Mouse (Mus musculus) layer of hippocampus, adult 2 months (tissue): ENCODE measurements at regions not wholly inside any gene's neighbourhood (a gene's known extent, or its start where the extent isn't known, plus 50 kb on each side); places are given as distances from the start of the nearest gene placed in this dataset.

ENCODE experiments used
- DNase-seq, 2 experiments: peaks; one replicate each; pipeline ENCODE4 v3.0.0; 2022; ENCODE audit warnings: low spot score in 2 of 2
- H3K27ac ChIP-seq: fragments of 200-600 bp; 2 replicates; pipeline ENCODE4 v1.8.1; 2022
- H3K4me3 ChIP-seq: fragments of 200-600 bp; 2 replicates; pipeline ENCODE4 v1.8.1; 2022; ENCODE audit warnings: mild to moderate bottlenecking
- CTCF ChIP-seq: fragments of 200-600 bp; conservative IDR thresholded peaks from 2 replicates; pipeline ENCODE4 v1.8.1; 2022; ENCODE audit warnings: antibody characterized with exemption, mild to moderate bottlenecking, moderate library complexity

GRCm38 (mm10) chr12:67471666-67472065 lies 249.3 kb upstream of the Mdga2 start:
- no peak overlapping the region for H3K4me3 ChIP-seq
- TF ChIP-seq CTCF = no peak
- DNase-seq = no peak
- H3K27ac ChIP-seq = no peak overlapping the region

- no peak overlapping the region for H3K27ac ChIP-seq
- TF ChIP-seq CTCF = no peak
- no peak overlapping the region for H3K4me3 ChIP-seq
- DNase-seq = no peak
Measured at GRCm38 (mm10) chr12:67471001-67471400, 248.7 kb upstream of the Mdga2 start.

GRCm38 (mm10) chr12:67449109-67449508 lies 226.8 kb upstream of the Mdga2 start:
- no peak overlapping the region for H3K27ac ChIP-seq
- H3K4me3 ChIP-seq = no peak overlapping the region
- no peak for DNase-seq
- TF ChIP-seq CTCF = no peak

- peak; percentile 85 for TF ChIP-seq CTCF
- Histone ChIP-seq H3K4me3 (no peak overlapping the region), H3K27ac (no peak overlapping the region)
- peak; percentile 14 to 36 for DNase-seq
Measured at GRCm38 (mm10) chr12:67430318-67430950, 208.1 kb upstream of the Mdga2 start.

GRCm38 (mm10) chr12:67426801-67427200 lies 204.5 kb upstream of the Mdga2 start:
- DNase-seq = no peak
- TF ChIP-seq CTCF = no peak
- no peak overlapping the region for H3K4me3 ChIP-seq
- no peak overlapping the region for H3K27ac ChIP-seq

GRCm38 (mm10) chr12:67399537-67399936 lies 177.2 kb upstream of the Mdga2 start:
- Histone ChIP-seq H3K4me3 (no peak overlapping the region), H3K27ac (no peak overlapping the region)
- DNase-seq = no peak
- TF ChIP-seq CTCF = no peak

GRCm38 (mm10) chr12:67374530-67374929 lies 152.2 kb upstream of the Mdga2 start:
- H3K27ac ChIP-seq = no peak overlapping the region
- no peak for DNase-seq
- no peak overlapping the region for H3K4me3 ChIP-seq
- no peak for TF ChIP-seq CTCF

- Histone ChIP-seq H3K4me3 (no peak overlapping the region), H3K27ac (no peak overlapping the region)
- TF ChIP-seq CTCF = no peak
- DNase-seq = no peak
Measured at GRCm38 (mm10) chr12:67348551-67348950, 126.2 kb upstream of the Mdga2 start.

- no peak for TF ChIP-seq CTCF
- Histone ChIP-seq H3K27ac (no peak overlapping the region), H3K4me3 (no peak overlapping the region)
- DNase-seq = no peak
Measured at GRCm38 (mm10) chr12:67332483-67332998, 110.2 kb upstream of the Mdga2 start.

- no peak overlapping the region for H3K4me3 ChIP-seq
- DNase-seq = no peak
- H3K27ac ChIP-seq = no peak overlapping the region
- no peak for TF ChIP-seq CTCF
Measured at GRCm38 (mm10) chr12:67326326-67326725, 104.0 kb upstream of the Mdga2 start.

- Histone ChIP-seq H3K4me3 (no peak overlapping the region), H3K27ac (no peak overlapping the region)
- no peak for TF ChIP-seq CTCF
- no peak for DNase-seq
Measured at GRCm38 (mm10) chr12:67325799-67326198, 103.5 kb upstream of the Mdga2 start.

- no peak for DNase-seq
- TF ChIP-seq CTCF = no peak
- H3K27ac ChIP-seq = no peak overlapping the region
- H3K4me3 ChIP-seq = no peak overlapping the region
Measured at GRCm38 (mm10) chr12:67325335-67325734, 103.0 kb upstream of the Mdga2 start.

GRCm38 (mm10) chr12:67318687-67319086 lies 96.3 kb upstream of the Mdga2 start:
- Histone ChIP-seq H3K27ac (no peak overlapping the region), H3K4me3 (no peak overlapping the region)
- no peak for DNase-seq
- TF ChIP-seq CTCF = no peak

- DNase-seq = no peak
- H3K4me3 ChIP-seq = no peak overlapping the region
- no peak for TF ChIP-seq CTCF
- H3K27ac ChIP-seq = no peak overlapping the region
Measured at GRCm38 (mm10) chr12:67300245-67300644, 77.9 kb upstream of the Mdga2 start.

GRCm38 (mm10) chr12:67290054-67290453 lies 67.7 kb upstream of the Mdga2 start:
- no peak for TF ChIP-seq CTCF
- DNase-seq = no peak
- H3K4me3 ChIP-seq = no peak overlapping the region

More at GRCm38 (mm10) chr12:67290054-67290453, 67.7 kb upstream of the Mdga2 start:
- no peak overlapping the region for H3K27ac ChIP-seq
